Mouse (Mus musculus) MEL (cell line): ENCODE data around the gene Eml1. TPM values are rescaled to one million over a fixed set of nuclear protein-coding genes. Genes with fewer than 3 reads are reported as not detected.

Experiments used
- DNase-seq: peaks from one replicate; pipeline ENCODE4 v3.0.0; 2011; ENCODE audit warnings: low read depth, low spot score
- H3K27ac ChIP-seq: 2 replicates; pipeline ENCODE4 v1.5.1; 2012; ENCODE audit warnings: low read depth, mild to moderate bottlenecking, control low read depth, low read length, moderate library complexity; ENCODE audit not compliant: control insufficient read depth
- H3K27me3 ChIP-seq, 2 experiments: fragments of 150-350 bp in 1 of 2; sonication (generic) in 1 of 2; 2 replicates each; pipeline ENCODE4 v1.6.1; 2012; ENCODE audit warnings: low read length in 2 of 2, mild to moderate bottlenecking in 2 of 2, improper control_type of control experiment in 1 of 2, moderate library complexity in 1 of 2; ENCODE audit not compliant: insufficient read depth in 2 of 2, control insufficient read depth in 1 of 2
- H3K36me3 ChIP-seq, 2 experiments: 2 replicates each; pipeline ENCODE4 v1.6.1; 2012 to 2014; ENCODE audit warnings: low read length in 2 of 2, improper control_type of control experiment in 1 of 2, inconsistent platforms in 1 of 2, mild to moderate bottlenecking in 1 of 2; ENCODE audit not compliant: insufficient read depth in 2 of 2, control insufficient read depth in 1 of 2
- H3K4me1 ChIP-seq, 2 experiments: fragments of 150-350 bp in 1 of 2; sonication (generic) in 1 of 2; 2 replicates each; pipeline ENCODE4 v1.6.1; 2012; ENCODE audit warnings: low read length in 2 of 2, improper control_type of control experiment in 1 of 2, mild to moderate bottlenecking in 1 of 2; ENCODE audit not compliant: insufficient read depth in 2 of 2, control insufficient read depth in 1 of 2
- H3K4me3 ChIP-seq, 2 experiments: fragments of 150-350 bp in 1 of 2; sonication (generic) in 1 of 2; 2 replicates each; pipeline ENCODE4 v1.5.1; 2012; ENCODE audit warnings: low read depth in 2 of 2, low read length in 2 of 2, mild to moderate bottlenecking in 2 of 2, moderate library complexity in 2 of 2, control low read depth in 1 of 2, improper control_type of control experiment in 1 of 2; ENCODE audit not compliant: control insufficient read depth in 1 of 2, insufficient read depth in 1 of 2
- H3K79me2 ChIP-seq: 2 replicates; pipeline ENCODE4 v1.6.1; 2012; ENCODE audit warnings: mild to moderate bottlenecking, low read length, moderate library complexity; ENCODE audit not compliant: control insufficient read depth, poor library complexity, insufficient read depth
- H3K9ac ChIP-seq: 2 replicates; pipeline ENCODE4 v1.6.1; 2012; ENCODE audit warnings: low read depth, mild to moderate bottlenecking, control low read depth, low read length, moderate library complexity; ENCODE audit not compliant: control insufficient read depth, poor library complexity, severe bottlenecking
- H3K9me3 ChIP-seq: fragments of 150-350 bp; sonication (generic); replicated peaks from 2 replicates; pipeline ENCODE4 v1.6.1; 2012; ENCODE audit warnings: mild to moderate bottlenecking, low read length, improper control_type of control experiment, moderate library complexity; ENCODE audit not compliant: insufficient read depth
- CHD1 ChIP-seq: IDR thresholded peaks from 2 replicates; pipeline ENCODE4 v1.6.1; 2012; ENCODE audit warnings: low read depth, mild to moderate bottlenecking, inconsistent platforms, low read length, improper control_type of control experiment
- CHD2 ChIP-seq: IDR thresholded peaks from 2 replicates; pipeline ENCODE4 v1.6.1; 2011; ENCODE audit warnings: low read length, improper control_type of control experiment
- CTCF ChIP-seq, 3 experiments: IDR thresholded peaks in 2 of 3; conservative IDR thresholded peaks in 1 of 3; 2 replicates each; pipeline ENCODE4 v1.5.1; 2011 to 2012; ENCODE audit warnings: low read length in 3 of 3, low read depth in 2 of 3, mild to moderate bottlenecking in 2 of 3, improper control_type of control experiment in 1 of 3, inconsistent platforms in 1 of 3, mixed read lengths in 1 of 3, moderate library complexity in 1 of 3; ENCODE audit not compliant: control insufficient read depth in 1 of 3, insufficient read depth in 1 of 3, poor library complexity in 1 of 3, severe bottlenecking in 1 of 3
- E2F4 ChIP-seq: IDR thresholded peaks from 2 replicates; pipeline ENCODE4 v1.6.1; 2011; ENCODE audit warnings: low read depth, low read length, improper control_type of control experiment, borderline replicate concordance
- ELF1 ChIP-seq: IDR thresholded peaks from 2 replicates; pipeline ENCODE4 v1.6.1; 2014; ENCODE audit warnings: low read depth, mild to moderate bottlenecking, inconsistent platforms, low read length, improper control_type of control experiment, moderate library complexity
- MAFK ChIP-seq: IDR thresholded peaks from 2 replicates; pipeline ENCODE4 v1.6.1; 2011; ENCODE audit warnings: low read depth, mild to moderate bottlenecking, low read length, improper control_type of control experiment, borderline replicate concordance
- MAX ChIP-seq: IDR thresholded peaks from 2 replicates; pipeline ENCODE4 v1.6.1; 2011; ENCODE audit warnings: low read length, improper control_type of control experiment
- MAZ ChIP-seq: IDR thresholded peaks from 2 replicates; pipeline ENCODE4 v1.6.1; 2012; ENCODE audit warnings: low read depth, mild to moderate bottlenecking, inconsistent platforms, low read length, improper control_type of control experiment
- MXI1 ChIP-seq: IDR thresholded peaks from 2 replicates; pipeline ENCODE4 v1.6.1; 2011; ENCODE audit warnings: mild to moderate bottlenecking, low read depth, low read length, improper control_type of control experiment
- NELFE ChIP-seq: IDR thresholded peaks from 2 replicates; pipeline ENCODE4 v1.6.1; 2011; ENCODE audit warnings: low read depth, low read length, improper control_type of control experiment
- RAD21 ChIP-seq: IDR thresholded peaks from 2 replicates; pipeline ENCODE4 v1.6.1; 2011; ENCODE audit warnings: mild to moderate bottlenecking, low read depth, low read length, improper control_type of control experiment
- TBP ChIP-seq: IDR thresholded peaks from 2 replicates; pipeline ENCODE4 v1.8.0; 2011; ENCODE audit warnings: low read depth, low read length, improper control_type of control experiment
- TCF12 ChIP-seq: IDR thresholded peaks from 2 replicates; pipeline ENCODE4 v1.6.1; 2014; ENCODE audit warnings: low read depth, mild to moderate bottlenecking, inconsistent platforms, low read length, improper control_type of control experiment, moderate library complexity
- UBTF ChIP-seq: IDR thresholded peaks from 2 replicates; pipeline ENCODE4 v1.6.1; 2012; ENCODE audit warnings: low read depth, mild to moderate bottlenecking, inconsistent platforms, low read length, improper control_type of control experiment, moderate library complexity, borderline replicate concordance; ENCODE audit not compliant: insufficient read depth
- USF2 ChIP-seq, 2 experiments: IDR thresholded peaks; 2 replicates each; pipeline ENCODE4 v1.6.1; 2011 to 2012; ENCODE audit warnings: improper control_type of control experiment in 2 of 2, low read length in 2 of 2, borderline replicate concordance in 1 of 2, inconsistent platforms in 1 of 2, low read depth in 1 of 2, mild to moderate bottlenecking in 1 of 2; ENCODE audit not compliant: insufficient read depth in 1 of 2
- ZC3H11A ChIP-seq: IDR thresholded peaks from 2 replicates; pipeline ENCODE4 v1.6.1; 2012; ENCODE audit warnings: low read depth, mild to moderate bottlenecking, inconsistent platforms, low read length, improper control_type of control experiment
- ZKSCAN1 ChIP-seq: IDR thresholded peaks from 2 replicates; pipeline ENCODE4 v1.6.1; 2012; ENCODE audit warnings: low read depth, mild to moderate bottlenecking, inconsistent platforms, low read length, improper control_type of control experiment, moderate library complexity
- ZMIZ1 ChIP-seq: IDR thresholded peaks from 2 replicates; pipeline ENCODE4 v1.6.1; 2012; ENCODE audit warnings: low read depth, mild to moderate bottlenecking, inconsistent platforms, low read length, improper control_type of control experiment, moderate library complexity
- ZNF384 ChIP-seq: IDR thresholded peaks from 2 replicates; pipeline ENCODE4 v1.6.1; 2012; ENCODE audit warnings: low read depth, mild to moderate bottlenecking, inconsistent platforms, low read length, improper control_type of control experiment
- polyA plus RNA-seq, 2 experiments: library from polyadenylated mRNA; stranded (reverse) in 1 of 2; unstranded in 1 of 2; fragments of >175 nt in 1 of 2; fragments of >200 nt in 1 of 2; gene quantifications; 2 replicates each; pipeline versions ENCODE4 v1.2.1 to v1.2.4; 2012; ENCODE audit warnings: low replicate concordance in 2 of 2, low read depth in 1 of 2; ENCODE audit not compliant: insufficient read length in 2 of 2, insufficient read depth in 1 of 2, missing spikeins in 1 of 2
- total RNA-seq: library from RNA; depleted of rRNA; stranded (reverse); fragments of 300-350 nt; gene quantifications from 2 replicates; pipeline ENCODE4 v1.2.3, GENCODE M21; 2012

Gene Eml1
- total and polyA plus RNA-seq, 3 experiments, result not detected

- peak; percentile 8 for DNase-seq
- H3K27me3 ChIP-seq, result no peaks in the 10 kb centered on the region
These were observed 123.3 kb downstream of the Eml1 start for GRCm38 (mm10) chr12:108494011-108494541.

DNA sequence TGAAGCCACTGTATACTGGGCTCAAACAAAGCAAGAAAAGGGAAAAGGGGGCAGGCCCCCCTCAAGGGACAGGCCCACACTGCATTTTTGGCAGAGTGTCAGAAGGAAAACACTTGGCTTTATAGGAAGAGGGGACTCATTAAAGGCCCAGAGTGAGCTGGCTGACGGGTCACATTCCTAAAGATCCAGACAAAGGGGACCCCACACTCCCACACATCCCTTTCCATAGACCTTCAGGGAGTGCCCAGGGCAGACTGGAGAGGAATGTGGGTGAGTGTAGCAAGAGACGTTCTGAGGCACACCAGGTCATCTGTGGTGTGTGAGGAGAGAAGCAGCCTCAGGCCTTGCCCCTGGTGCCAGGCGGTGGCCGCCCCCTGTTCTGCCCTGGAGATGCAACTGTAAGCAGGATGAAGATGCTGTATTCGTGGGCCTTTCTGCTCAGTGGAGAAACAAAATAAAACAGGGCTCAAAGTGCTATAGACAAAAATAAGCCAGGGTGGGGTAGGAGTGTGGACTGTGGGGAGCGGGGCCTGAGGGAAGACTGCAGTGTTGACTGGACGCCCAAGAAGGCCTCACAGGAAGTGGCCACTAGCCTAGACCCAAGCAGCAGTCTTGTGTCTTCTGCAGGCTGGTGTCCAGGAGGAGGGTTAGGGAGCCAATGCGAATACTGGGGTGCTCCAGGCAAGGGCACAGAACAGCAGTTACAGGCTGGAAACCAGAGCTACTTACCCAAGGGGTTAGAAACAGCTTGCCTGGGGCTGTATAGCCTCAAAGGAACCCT lies 124.9 kb downstream of the Eml1 start:
- H3K27ac ChIP-seq, result no peak overlapping the region
- no peaks in the 10 kb centered on the region for H3K36me3 ChIP-seq
- H3K79me2 ChIP-seq, result no peaks in the 10 kb centered on the region
- H3K4me3 ChIP-seq, result no peak overlapping the region
- H3K9me3 ChIP-seq, result no peaks in the 10 kb centered on the region
- no peaks in the 10 kb centered on the region for H3K4me1 ChIP-seq
- no peak overlapping the region for H3K9ac ChIP-seq
- no peak for TF ChIP-seq TBP
- no peak for TF ChIP-seq UBTF
- TF ChIP-seq ZC3H11A, result no peak
- no peak for TF ChIP-seq ELF1
- TF ChIP-seq, all 39 proteins: peak for 0
- DNase-seq, result no peak
- no peaks in the 10 kb centered on the region for H3K27me3 ChIP-seq

More at GRCm38 (mm10) chr12:108494011-108494541, 123.3 kb downstream of the Eml1 start:
- TF ChIP-seq E2F4 (no peak), CTCF (IDR thresholded peaks at IDR 0.05 in 2 of 3, conservative IDR thresholded peaks at IDR 0.05 in 1 of 3; ENCODE audit: control insufficient read depth in 1 of 3, insufficient read depth in 1 of 3, low read depth in 2 of 3, low read length in 3 of 3, poor library complexity in 1 of 3, severe bottlenecking in 1 of 3) (peak in 2 of 3 experiments; percentile 11 to 23; a peak in 2 of 6 replicates), RAD21 (peak; percentile 12)
- TF ChIP-seq, all 39 proteins: peak for 2
- Histone ChIP-seq H3K4me3 (no peak overlapping the region), H3K9ac (no peak overlapping the region), H3K27ac (no peak overlapping the region), H3K4me1 (no peaks in the 10 kb centered on the region), H3K36me3 (no peaks in the 10 kb centered on the region), H3K79me2 (no peaks in the 10 kb centered on the region), H3K9me3 (no peaks in the 10 kb centered on the region)

DNA sequence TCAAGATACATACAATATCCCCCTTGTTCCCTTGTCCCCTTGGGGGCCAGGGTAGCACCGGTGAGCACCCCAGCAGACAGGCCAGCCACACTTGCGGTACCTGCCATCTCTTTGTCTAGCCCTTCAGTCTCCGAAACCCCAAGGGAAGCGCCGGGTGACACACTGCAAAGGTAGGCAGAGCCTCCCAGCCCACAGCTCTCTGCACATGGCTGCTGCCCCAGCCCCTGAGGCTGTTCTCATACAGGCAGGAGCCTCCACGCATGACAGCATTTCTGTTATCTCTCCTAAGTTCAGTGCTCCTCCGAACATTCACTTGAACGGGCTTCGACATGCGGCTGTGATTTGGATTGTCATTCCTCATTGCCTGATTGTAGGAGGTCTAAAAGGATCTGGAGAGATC lies 132.3 kb downstream of the Eml1 start:
- Histone ChIP-seq H3K4me3 (no peak overlapping the region), H3K27ac (no peak overlapping the region), H3K9ac (no peak overlapping the region), H3K4me1 (no peaks in the 10 kb centered on the region)
- TF ChIP-seq CHD2, result no peak
- TF ChIP-seq TBP, result no peak
- TF ChIP-seq MAZ, result no peak
- no peak for TF ChIP-seq RAD21
- no peak for TF ChIP-seq CHD1
- TF ChIP-seq ZC3H11A, result no peak
- TF ChIP-seq MAX, result no peak
- TF ChIP-seq E2F4, result no peak
- no peak for TF ChIP-seq ZKSCAN1
- TF ChIP-seq CTCF (IDR thresholded peaks at IDR 0.05 in 2 of 3, conservative IDR thresholded peaks at IDR 0.05 in 1 of 3; ENCODE audit: control insufficient read depth in 1 of 3, insufficient read depth in 1 of 3, low read depth in 2 of 3, low read length in 3 of 3, poor library complexity in 1 of 3, severe bottlenecking in 1 of 3), result no peak
- no peak for TF ChIP-seq NELFE
- TF ChIP-seq MAFK, result no peak
- no peak for TF ChIP-seq ELF1
- TF ChIP-seq ZNF384, result no peak
- TF ChIP-seq MXI1, result no peak
- TF ChIP-seq ZMIZ1, result no peak
- no peak for TF ChIP-seq USF2 (IDR thresholded peaks at IDR 0.05; ENCODE audit: borderline replicate concordance in 1 of 2, insufficient read depth in 1 of 2, low read depth in 1 of 2, low read length in 2 of 2)
- TF ChIP-seq TCF12, result no peak
- TF ChIP-seq, all 39 proteins: peak for 0
- Histone ChIP-seq H3K27me3 (no peaks in the 10 kb centered on the region), H3K9me3 (no peaks in the 10 kb centered on the region), H3K36me3 (no peaks in the 10 kb centered on the region), H3K79me2 (no peaks in the 10 kb centered on the region)
- DNase-seq, result no peak
